Mouse (Mus musculus): ENCODE measurements at regions not wholly inside any gene's neighbourhood (a gene's known extent, or its start where the extent isn't known, plus 50 kb on each side); places are given as distances from the start of the nearest gene placed in this dataset.

- TF ChIP-seq CTCF (IDR thresholded peaks at IDR 0.05) (no peak), POLR2A (IDR thresholded peaks at IDR 0.05; ENCODE audit: insufficient read depth, low read depth, low read length) (no peak), EP300 (IDR thresholded peaks at IDR 0.05; ENCODE audit: insufficient read depth, low read depth, low read length) (no peak)
These were observed 335.3 kb downstream of the Sox9 start for GRCm38 (mm10) chr11:113117179-113117898.
